Mouse (Mus musculus) frontal cortex, postnatal 10 days (tissue): ENCODE data around the gene Cpb1.

Experiments used
- DNase-seq, 2 experiments: peaks; one replicate each; pipeline ENCODE4 v3.0.0; 2022; ENCODE audit warnings: low spot score in 2 of 2, mixed read lengths in 1 of 2

Cpb1 gene

DNA sequence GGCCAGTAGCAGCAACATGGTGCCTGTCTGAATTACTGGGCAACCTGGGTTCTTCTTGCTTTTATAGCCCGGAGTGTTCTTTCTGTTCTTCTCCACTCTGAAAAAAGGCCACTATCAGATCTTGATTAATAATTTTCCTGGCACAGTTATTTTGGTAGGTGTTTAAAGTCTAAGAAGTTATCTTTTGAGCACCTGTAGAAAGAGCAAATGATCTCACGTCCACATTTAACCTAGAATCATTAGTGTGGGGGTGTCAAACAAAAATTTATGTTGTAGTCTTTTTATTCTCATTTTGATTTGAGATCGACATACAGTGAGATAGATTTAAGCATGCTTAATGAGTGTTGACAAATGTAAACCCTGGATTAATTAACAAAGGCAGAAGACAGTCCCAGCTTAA is at the start of gene Cpb1:
TSS of gene Cpb1 (minus strand) at position 101 of the 400 bp plus-strand sequence.
- no peak for DNase-seq

- no peak for DNase-seq
These were observed 41.7 kb upstream of the Cpb1 start for GRCm38 (mm10) chr3:20317233-20317632.

DNA sequence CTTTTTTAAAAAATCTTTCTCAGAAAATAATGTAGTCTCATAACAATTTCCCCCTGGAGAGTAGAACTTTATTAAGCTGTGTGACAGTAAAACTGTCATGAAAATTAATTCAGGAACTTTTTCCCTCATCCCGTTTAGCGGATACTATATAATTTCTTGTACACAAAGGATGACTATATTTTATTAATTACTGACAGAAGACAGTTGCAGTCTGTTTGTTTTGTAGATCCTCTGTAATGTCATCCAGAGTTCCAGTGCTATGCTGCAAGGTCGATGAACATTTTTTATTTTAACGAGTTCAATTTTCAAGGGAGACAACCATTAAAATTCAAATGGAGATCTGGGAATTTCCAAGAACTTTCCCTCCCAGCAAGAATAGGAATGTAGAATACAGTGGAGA is 33.6 kb upstream of the Cpb1 start:
- no peak for DNase-seq

DNA sequence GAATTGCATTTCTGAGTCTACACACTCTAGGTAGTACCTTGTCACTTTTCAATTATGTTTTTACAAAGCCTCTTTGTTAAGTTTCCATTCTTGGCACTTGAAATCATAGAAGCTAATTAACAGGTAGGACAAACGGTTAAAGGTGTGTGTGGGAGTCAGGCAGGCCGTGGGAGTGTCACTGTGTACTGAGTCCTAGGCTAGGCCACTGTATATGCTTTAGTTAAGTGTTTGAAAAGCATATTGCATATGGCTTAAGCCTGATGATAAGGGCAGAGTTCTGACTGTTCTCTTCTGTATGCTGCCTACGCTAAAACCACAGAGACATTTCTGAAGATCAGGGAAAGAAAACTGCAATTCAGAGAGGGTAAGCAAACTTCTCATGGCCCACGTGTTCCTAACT is 31.7 kb upstream of the Cpb1 start:
- no peak for DNase-seq

DNA sequence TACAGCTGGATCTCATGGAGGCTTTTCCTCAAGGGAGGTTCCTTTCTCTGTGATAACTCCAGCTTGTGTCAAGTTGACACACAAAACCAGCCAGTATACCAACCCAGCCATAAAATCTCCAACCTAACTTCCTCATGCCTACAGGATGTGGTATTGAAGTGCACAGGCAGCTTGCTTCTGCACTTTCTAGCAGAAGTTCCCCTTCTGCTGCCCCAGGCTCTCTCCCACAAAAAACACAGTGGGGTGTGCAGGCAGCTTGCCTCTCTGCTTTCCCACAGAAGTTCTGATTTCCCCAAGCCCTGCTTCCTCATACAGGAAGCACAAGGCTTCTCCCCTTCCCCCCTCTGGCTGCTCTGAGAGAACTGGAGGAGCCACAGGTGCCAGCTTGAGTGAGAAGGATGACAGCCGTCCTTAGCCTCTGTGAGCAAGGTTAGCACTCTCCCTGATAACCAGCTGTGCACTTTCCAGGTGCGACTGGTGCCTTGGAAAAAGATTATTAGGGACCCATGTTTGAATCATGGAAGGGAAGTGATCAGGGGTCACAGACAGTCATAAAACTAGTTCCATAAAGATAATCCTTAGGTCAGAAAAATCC is 29.3 kb upstream of the Cpb1 start:
- DNase-seq = peak; percentile 8 to 12

GRCm38 (mm10) chr3:20295546-20295945 is 20.0 kb upstream of the Cpb1 start:
- no peak for DNase-seq

DNA sequence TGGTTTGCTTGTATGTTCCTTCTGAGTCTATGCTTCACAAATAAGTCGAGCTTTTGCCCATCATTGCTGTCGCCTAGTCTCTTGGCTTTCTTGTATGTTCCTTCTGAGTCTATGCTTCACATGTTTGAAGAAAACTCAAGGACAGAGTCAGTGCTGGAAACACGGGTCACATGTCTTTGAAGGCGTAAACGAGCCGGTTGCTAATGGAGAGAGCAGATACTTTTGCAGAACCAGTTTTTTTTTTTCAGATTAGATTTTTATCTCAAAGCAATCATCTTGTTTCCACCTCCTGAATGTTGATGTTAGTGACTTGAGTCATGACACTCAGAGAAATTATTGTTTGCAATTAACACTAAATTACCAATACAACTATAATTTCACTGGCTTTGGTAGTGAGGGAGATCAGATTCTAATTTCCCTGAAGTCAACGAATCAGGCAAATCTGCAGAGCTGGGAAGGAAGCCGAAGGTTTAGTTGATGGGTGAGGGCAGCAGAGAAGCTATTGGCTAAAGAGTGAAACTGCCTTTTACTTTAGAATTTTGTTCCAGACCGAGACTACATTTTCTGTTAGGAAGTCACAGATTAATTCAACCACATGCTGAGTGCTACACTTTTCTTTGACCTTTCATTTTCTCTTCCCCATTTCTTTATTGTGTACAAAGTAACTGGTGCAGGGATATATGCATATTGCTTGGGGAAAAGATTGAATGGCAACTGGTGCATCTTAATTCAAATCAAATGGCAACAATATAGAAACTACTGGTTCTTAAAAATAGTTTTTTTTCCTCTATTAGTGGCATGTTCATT is 19.2 kb upstream of the Cpb1 start:
- no peak for DNase-seq

DNA sequence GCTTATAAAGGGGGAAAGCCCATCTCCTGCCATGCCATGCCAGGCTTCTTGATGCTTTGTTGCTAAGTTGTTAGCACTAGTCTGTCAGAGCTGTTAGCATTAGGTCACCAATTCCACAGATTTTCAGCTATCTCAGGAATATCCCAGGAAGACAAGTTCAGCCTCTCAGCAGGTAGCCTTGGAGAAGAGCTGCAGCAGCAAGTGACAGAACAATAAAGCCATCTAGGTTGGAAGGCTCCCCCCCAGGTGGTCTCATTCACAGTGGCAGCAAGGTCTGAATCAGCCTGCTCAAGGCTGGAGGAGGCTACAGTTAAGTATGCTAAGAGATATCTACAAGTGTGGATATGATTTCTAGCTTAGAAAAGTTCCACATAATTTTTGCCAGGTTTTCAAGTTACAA is 15.8 kb upstream of the Cpb1 start:
- no peak for DNase-seq

GRCm38 (mm10) chr3:20288761-20289160 is 13.2 kb upstream of the Cpb1 start:
- DNase-seq = no peak

DNA sequence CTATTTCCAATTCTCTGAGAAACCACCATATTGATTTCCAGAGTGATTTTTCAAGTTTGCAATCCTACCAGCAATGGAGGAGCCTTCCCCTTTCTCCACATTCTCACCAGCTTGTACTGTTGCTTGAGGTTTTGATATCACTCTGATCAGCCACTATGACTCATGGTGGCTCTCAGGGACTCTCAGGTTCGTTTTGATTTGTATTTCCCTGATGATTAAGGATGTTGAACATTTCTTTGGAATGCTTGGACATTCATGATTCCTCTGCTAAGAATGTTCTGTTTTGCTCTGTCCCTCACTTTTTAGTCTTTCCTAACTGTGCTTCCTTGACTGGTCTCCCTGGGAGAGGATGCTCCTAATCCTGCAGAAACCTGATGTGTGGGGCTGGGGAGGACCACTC is 6.3 kb upstream of the Cpb1 start:
- no peak for DNase-seq

DNA sequence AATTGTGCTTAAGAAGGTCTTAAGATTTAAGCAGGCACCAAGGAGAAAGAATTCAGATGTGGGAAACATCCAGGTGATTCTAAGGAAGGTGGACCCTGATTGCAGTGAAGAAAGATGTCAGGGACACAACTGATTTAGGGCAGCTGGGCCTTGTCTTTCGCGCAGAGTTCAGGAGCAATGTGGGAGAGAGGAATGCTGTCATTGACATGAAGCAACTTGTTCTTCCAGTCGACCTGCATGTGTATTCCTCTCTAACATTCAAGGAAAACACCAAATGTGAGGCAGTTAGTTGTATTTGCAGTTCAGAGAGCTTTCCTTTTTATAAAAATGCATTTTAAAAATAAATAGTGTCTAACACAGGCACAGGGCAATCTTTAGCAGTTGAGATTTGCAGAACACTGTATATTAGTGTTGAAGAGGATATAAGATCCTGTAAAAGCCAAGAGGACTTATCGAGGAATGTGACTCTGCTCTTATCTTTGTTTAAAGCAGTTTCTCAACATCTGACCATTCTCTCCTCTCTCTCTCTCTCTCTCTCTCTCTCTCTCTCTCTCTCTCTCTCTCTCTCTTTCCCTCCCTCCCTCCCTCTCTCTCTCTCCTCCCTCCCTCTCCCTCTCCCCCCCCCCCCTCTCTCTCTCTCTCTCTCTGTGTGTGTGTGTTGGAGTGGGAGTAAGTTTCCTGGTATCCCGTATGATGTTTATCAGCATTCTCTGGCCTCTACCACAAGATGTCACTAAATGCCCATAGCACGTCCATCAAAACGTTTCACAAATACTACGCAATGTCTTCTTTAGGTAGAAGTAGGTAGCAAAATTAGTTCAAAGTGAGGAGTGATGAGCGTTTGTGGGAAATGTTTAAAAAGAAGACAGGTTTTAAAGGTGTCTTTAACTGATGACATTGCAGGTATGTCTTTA is 20.7 kb downstream of the Cpb1 start:
- no peak for DNase-seq

- no peak for DNase-seq
These were observed 31.6 kb downstream of the Cpb1 start for GRCm38 (mm10) chr3:20243913-20244312.

GRCm38 (mm10) chr3:20242050-20242449 is 33.5 kb downstream of the Cpb1 start, which contains the start of gene Cpa3:
Cpa3 (minus strand) TSS chr3:20242181.
- no peak for DNase-seq

- DNase-seq = no peak
These were observed 35.8 kb downstream of the Cpb1 start for GRCm38 (mm10) chr3:20239741-20240140.

GRCm38 (mm10) chr3:20236965-20237364 is 38.6 kb downstream of the Cpb1 start:
- no peak for DNase-seq

- no peak for DNase-seq
These were observed 46.5 kb downstream of the Cpb1 start for GRCm38 (mm10) chr3:20229027-20229426.

DNA sequence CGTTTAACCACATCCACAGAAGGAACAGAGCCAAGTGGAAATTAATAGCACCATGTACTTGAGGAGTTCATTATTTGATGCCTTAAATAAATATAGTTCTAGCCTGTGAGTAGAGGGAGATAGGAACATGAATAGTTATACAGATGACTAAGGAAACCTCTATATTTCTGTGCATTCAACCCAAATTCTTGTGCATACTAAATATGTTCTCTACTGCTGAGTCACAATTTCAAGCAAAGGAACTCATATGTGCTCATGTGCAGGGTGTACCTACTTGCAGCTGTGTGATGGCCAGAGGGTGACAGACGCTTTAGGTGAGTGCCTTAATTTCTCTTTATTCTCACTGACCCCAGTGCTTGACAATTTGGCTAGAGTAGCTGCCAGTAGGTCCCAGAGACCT is 50.1 kb downstream of the Cpb1 start:
- DNase-seq = no peak

DNA sequence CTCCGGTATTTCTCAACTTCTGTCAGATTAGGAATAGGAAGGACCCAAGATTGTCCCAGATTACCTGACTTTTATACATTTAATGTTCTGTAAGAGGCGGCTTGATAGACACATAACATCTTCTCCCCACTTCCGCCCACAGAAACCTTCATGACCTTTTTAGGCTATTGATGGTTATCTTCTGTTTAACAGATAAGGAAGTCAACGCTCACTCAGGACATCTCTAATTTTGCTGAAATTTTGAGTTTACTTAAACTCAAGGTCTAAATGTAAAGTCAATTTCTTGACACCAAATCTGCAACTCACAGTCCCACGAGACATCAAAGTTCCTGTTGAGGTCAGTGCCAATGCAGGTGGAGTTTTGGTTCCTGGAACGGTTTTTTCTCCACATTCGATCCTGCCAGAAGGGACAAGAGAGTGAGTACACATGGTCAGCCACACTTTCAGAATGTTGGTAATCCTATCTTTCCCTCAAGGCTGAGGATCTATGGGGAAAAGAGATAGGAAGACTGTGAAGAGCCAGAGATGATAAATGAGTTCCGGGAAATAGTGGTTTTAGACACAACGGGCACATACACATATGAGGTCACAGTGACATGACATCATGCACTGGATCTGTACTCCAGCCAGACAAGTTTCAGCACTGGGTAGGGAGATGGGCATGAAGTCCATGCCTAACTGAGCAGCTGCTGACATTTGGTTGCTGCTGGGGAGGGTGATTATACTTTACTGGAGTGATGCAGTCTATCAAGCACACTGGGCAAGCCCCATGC is 52.4 kb downstream of the Cpb1 start:
- DNase-seq = no peak

GRCm38 (mm10) chr3:20222136-20222535 is 53.4 kb downstream of the Cpb1 start:
- no peak for DNase-seq

- DNase-seq = peak in 1 of 2 experiments; percentile 31
These were observed 76.7 kb downstream of the Cpb1 start for GRCm38 (mm10) chr3:20198869-20199268.
